Mouse (Mus musculus): ENCODE results near the gene Scyl2.
A peak's percentile ranks its signal among the peaks of the same experiment; 100 is the strongest.
"Not testable (repeated sequence)": the region's sequence is repeated elsewhere in the genome, so short reads cannot be mapped to it uniquely, and the experiment has no call there.

Gene Scyl2

GRCm38 (mm10) chr10:89686139-89686808 lies at the start of gene Scyl2:
Gene Scyl2, minus strand, starts transcription at chr10:89686285.
- DNase-seq (ENCODE audit: low spot score), result peak; percentile 89

DNA sequence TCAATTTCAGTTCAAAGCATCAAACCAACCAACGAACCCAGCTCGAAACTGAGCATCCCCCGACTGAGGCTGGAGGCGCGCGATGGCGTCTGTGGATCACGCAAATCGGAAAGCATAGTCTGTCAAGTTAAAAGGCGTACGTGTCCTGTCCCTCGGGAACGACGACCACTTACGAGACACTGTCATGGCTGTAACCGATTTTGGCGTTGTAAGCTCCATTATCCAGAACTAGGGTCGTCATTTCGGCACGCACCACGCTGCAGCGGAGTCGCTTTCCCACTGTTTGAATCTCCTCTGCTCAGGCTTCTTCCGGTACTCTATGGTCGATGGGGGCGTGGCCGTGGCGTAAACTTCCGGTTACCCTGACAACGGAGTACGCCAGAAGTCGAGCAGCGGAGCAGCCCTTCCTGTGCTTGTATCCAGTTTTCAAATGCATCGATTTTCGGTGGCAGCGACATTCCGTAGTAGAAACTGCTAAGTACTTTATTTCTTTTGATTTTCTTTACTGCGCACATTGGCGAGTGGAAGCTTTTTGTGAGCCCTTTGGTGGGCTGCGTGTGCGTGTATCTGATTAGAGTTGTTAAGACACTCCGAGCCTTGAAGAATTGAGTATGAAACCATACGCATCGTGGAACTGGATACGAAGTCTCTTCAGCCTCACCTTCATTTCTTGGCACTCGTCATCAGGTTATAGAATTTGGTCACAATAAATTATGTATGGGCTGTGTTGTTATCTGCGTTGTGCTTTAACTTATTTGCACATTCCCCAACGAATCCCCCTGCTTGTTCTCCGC lies 46.1 kb upstream of the Scyl2 start, which contains the start of gene Actr6:
TSS of gene Actr6 (minus strand) at position 295 of the 794 bp plus-strand sequence.
- peak; percentile 83 for DNase-seq (ENCODE audit: low spot score)

- DNase-seq (ENCODE audit: low spot score), result no peak
Observed at GRCm38 (mm10) chr10:89731341-89731740, 45.3 kb upstream of the Scyl2 start.

GRCm38 (mm10) chr10:89730386-89730785 lies 44.3 kb upstream of the Scyl2 start:
- no peak for DNase-seq (ENCODE audit: low spot score)

DNA sequence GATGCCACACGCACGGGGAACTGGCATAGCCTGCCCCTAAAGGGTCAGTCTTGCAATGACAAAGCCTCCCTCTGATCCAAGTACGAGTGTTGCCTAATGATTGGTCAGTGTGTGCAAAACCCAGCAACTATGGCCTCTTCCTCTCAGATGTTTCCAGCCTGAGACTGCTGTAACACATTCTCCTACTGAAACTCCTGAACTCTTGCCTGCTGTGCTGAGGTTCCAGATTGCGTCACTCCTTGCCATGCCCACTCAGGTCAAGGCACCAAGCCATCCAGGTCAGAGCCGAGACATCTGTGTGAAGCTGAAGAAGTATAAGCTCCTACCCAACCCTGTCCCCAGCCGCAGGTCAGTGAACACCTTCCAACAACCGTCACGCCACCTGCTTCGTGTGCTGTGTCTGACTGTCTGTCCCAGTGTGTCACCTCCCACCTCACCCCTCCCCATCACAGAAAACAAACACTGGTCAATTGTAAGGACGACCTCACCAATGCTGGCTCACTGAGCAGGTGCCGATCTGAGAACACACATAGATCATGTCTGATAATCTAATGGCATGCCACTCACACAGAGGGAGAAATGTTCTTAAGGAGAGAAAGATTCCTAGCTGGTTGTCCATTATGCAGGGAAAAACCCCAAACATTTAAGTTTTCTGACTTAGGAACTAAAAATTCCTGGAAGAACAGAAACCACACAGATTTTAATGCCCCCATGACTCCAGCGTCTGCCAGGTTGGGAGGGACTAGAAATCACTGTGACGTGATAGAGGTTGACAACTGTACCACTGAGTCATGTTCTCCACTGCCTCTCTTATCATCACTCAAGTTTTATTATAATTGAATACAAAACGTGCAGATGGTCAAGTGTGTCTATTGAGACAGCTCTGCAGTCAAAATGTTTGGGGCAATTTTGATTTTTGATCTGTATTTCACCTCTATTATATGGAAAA lies 36.4 kb upstream of the Scyl2 start:
- no peak for DNase-seq (ENCODE audit: low spot score)

GRCm38 (mm10) chr10:89720796-89721195 lies 34.7 kb upstream of the Scyl2 start:
- no peak for DNase-seq (ENCODE audit: low spot score)

GRCm38 (mm10) chr10:89720252-89720651 lies 34.2 kb upstream of the Scyl2 start:
- no peak for DNase-seq (ENCODE audit: low spot score)

DNA sequence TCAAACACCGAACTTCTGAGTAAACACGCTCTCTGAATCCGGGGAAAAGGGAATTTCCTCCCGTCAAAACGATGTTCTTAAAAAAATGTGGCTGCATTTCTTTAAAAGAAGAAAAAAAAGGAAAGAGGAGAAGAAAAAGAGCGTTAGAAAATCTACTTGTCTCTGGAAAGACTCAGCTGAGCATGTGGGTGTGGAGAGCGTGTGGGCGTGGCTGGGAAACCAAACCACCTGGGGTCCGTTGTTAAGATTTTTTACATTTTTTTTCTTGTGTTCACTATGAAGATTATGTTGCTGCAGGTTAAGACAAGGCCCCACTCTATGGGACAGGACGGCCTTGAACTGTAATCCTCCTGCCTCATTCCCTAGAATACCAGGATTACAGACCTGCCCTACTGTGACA lies 28.8 kb upstream of the Scyl2 start:
- no peak for DNase-seq (ENCODE audit: low spot score)

GRCm38 (mm10) chr10:89708720-89709119 lies 22.6 kb upstream of the Scyl2 start:
- no peak for DNase-seq (ENCODE audit: low spot score)

DNA sequence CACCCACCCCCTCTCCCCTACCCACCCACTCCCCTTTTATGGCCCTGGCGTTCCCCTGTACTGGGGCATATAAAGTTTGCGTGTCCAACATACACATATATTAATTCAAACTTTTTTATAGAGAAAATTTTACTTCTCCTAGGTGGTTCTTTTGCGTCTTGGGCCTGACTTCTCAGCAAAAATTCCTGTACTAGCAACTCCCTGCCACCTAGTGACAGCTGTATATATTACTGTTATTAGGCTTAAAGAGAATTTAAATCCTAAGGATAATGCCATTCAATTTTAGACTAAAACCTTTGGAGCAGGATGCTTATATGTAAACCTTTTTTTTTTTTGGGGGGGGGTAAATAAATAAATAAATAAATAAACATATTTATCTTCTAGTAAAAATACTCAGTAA lies 21.3 kb upstream of the Scyl2 start:
- no peak for DNase-seq (ENCODE audit: low spot score)

- no peak for DNase-seq (ENCODE audit: low spot score)
Observed at GRCm38 (mm10) chr10:89703042-89703441, 17.0 kb upstream of the Scyl2 start.

GRCm38 (mm10) chr10:89697956-89698355 lies 11.9 kb upstream of the Scyl2 start:
- no peak for DNase-seq (ENCODE audit: low spot score)

- DNase-seq (ENCODE audit: low spot score), result not testable (repeated sequence)
Observed at GRCm38 (mm10) chr10:89696270-89696669, 10.2 kb upstream of the Scyl2 start.

- DNase-seq (ENCODE audit: low spot score), result no peak
Observed at GRCm38 (mm10) chr10:89695194-89695911, 9.3 kb upstream of the Scyl2 start.

DNA sequence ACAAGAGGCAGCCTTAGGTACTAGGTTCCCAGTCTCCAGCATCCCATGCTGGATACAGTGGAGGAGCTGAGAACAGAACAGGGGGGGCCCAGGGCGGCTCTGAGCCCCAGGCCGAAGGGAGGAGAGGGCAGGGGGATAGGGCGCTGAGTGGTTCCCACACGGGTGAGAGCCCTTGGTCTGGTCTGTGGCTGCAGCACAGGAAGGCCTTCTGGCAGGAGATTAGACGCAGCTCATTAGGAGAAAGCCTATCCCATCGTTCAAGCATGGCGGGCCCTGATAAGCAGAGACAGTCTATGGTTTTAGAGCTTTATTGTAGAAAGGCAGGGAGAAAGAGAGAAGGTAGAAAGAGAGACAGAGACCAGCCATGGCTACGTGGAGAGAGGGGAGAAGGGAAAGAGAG lies 3.9 kb upstream of the Scyl2 start:
- no peak for DNase-seq (ENCODE audit: low spot score)

- no peak for DNase-seq (ENCODE audit: low spot score)
Observed at GRCm38 (mm10) chr10:89687455-89687854, 1.4 kb upstream of the Scyl2 start.

GRCm38 (mm10) chr10:89685391-89686138 lies 520 bp downstream of the Scyl2 start:
- no peak for DNase-seq (ENCODE audit: low spot score)

DNA sequence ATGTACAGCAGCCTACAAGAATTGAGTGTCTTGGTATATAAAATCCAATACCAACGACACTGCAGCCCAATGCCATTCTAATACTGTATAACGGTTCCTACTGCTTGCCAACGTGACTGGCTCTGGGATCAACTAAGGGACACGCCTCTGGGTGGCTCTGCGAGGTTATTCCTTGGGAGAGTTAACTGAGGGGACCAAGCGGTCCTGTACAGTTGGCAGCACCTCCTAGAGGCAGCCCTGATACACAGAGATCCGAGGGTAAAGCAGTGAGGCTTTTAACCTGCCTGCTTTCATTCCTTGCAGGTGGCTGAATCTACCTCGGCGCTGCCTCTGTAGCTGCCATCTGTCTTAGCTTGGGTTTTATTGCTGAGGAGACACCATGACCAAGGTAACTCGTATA lies 3.1 kb downstream of the Scyl2 start:
- DNase-seq (ENCODE audit: low spot score), result no peak

DNA sequence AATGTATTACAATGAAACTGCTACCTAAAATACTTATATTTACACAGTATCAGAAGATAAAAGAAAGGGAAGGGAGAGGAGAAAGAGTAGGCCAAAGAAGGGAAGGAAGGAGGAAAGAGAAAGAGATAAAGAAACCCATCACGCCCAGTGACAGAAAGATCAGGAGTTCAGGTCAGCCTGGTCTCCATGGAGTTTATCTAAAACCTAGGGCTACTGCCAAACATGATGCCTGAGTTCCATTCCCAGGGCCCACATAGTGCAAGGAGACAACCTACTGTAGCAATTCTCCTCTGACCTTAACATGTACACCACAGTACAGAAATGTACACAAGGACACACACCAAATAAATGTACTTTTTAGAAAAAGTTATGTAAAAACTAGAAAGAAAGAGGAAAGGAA lies 3.9 kb downstream of the Scyl2 start:
- DNase-seq (ENCODE audit: low spot score), result no peak

- DNase-seq (ENCODE audit: low spot score), result no peak
Observed at GRCm38 (mm10) chr10:89681706-89682105, 4.4 kb downstream of the Scyl2 start.

DNA sequence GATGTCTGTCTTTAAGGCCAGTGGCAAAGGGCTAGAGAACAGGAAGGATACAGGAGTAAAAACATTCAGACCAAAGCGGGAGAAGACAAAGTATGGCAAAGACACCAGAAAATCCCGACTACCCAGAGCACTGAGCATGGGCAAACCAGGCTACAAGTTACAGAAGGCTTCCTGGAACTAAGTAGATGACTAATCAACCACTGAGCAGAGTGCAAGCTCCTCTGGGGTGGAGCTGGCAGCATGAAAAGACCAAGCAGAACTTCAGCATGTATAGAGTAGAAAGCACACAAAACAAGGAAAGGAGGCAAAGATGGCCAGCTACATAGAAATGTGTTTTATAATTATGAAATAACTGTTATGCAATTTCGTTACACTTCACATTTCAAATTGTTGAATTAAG lies 5.6 kb downstream of the Scyl2 start:
- DNase-seq (ENCODE audit: low spot score), result no peak

Measured in ovary, adult 18-20 months (tissue).